Mouse (Mus musculus) kidney, adult 2 months (tissue): ENCODE measurements around the gene Il4ra.

ENCODE experiments used
- CTCF ChIP-seq: fragments of 200-500 bp; conservative IDR thresholded peaks from 2 replicates; pipeline ENCODE4 v1.5.1; 2011; ENCODE audit warnings: low read depth, mild to moderate bottlenecking, control low read depth, low read length, moderate library complexity, mixed read lengths; ENCODE audit not compliant: insufficient read depth, insufficient read length
- POLR2A ChIP-seq: fragments of 200-500 bp; IDR thresholded peaks from one replicate; pipeline ENCODE4 v1.6.1; 2011; ENCODE audit warnings: low read depth, low read length, control low read depth

DNA sequence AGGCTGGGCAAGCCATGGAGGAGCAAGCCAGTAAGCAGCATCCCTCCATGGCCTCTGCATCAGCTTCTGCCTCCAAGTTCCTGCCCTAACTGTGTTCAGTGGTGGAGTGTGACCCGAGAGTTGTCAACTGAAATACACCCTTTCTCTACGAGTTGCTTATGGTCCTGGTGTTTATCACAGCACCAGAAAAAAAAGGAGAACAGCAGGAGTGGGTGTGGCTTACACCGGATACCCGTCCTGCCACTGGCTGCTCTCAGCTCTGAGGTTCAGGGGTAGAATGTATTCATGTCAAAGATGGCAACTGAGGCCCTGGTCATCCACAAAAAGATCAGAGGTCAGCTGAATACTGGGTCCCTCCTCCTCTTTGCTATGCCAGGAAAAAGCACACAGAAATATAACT, 68.2 kb downstream of the Il4ra start:
- no peak for TF ChIP-seq POLR2A
- no peak for TF ChIP-seq CTCF
